Mouse (Mus musculus) urinary bladder, postnatal 10 days (tissue): Measurements from ENCODE around the gene Xab2.
"Not testable (repeated sequence)": the region's sequence is repeated elsewhere in the genome, so short reads cannot be mapped to it uniquely, and the experiment has no call there.

ENCODE experiments used
- DNase-seq: peaks from one replicate; pipeline ENCODE4 v3.0.0; 2022; ENCODE audit warnings: low spot score

Gene Xab2

DNA sequence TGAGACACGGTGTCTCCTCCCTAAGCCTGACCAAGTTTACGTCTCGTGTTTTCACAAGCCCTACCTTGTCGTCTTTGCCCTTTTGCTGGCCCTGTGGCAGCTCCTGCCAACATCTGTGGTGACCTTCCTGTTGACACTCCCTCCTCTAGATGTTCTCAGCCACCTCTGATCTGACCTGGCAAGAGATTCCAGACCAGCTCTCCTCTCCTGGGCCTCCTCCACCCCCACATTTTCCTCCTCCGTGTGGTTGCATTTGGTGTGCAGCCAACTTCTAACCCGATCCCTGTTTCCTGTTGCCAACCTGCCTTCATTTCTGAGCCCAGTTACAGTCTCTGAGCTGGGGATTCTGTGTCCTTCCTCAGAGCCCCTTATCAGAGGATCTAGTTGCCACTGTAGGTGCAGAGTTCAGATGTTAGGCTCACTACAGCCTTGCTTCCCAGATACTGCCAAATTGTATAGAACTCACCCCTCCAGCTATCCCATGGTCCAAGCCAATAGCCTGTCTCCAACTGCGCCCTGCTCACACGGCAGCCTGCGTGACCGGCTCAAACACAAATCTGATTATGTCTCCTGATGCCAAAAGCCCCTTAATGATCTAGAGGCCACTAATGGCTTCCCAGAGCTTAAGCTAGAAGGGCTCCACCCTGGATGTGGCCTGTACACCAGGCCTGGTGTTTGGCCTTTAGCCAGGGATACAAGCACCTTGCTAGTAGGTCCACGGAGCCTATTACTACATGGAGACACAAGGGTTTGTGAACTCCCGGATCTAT lies 11.9 kb downstream of the Xab2 start:
- DNase-seq, result no peak

DNA sequence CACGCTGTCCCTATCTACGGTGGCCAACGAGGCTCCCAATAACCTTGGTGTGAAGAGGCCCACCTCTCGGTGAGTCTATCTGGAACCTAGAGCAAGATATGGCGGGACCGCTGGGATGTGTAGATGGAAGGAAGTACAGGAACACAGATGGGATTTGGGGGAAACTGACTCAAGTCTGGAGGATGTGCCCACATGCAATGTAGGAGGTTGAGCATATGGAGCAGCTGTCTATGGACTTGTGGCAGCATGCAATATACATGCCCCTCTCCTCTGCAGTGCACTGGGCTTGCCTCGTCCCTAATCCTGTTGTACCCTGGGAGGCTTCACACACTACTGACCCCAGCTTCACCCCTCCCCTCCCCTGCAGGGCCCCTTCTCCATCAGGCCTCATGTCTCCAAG lies 13.3 kb downstream of the Xab2 start:
- no peak for DNase-seq

DNA sequence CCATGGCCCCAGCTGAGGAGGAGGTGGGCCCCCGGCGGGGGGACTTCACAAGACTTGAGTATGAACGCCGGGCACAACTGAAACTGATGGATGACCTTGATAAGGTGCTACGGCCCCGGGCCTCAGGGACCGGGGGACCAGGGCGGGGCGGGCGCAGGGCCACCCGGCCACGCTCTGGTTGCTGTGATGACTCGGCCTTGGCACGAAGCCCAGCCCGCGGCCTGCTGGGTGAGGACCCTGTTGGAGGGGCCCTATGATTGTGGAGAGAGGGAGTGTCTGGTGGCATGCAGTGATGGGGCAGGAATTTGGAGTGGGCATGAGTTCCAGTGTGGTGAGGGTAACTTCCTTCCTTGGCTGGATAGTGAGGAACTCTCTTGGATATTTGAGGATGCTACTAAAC lies 14.5 kb downstream of the Xab2 start:
- DNase-seq, result no peak

DNA sequence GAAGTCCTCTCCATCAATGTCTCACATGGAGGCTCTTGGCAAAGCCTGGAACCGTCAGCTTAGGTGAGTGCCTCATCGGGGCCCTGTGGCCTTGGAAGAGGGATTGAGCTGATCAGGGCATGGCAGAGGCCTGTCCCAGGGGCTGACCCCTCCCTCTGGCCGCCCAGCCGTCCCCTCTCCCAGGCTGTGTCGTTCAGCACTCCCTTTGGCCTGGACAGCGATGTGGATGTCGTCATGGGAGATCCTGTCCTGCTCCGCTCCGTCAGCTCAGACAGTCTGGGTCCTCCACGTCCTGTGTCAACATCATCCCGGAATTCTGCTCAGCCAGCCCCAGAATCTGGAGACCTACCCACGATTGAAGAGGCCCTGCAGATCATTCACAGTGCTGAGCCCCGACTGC lies 17.7 kb downstream of the Xab2 start:
- no peak for DNase-seq

DNA sequence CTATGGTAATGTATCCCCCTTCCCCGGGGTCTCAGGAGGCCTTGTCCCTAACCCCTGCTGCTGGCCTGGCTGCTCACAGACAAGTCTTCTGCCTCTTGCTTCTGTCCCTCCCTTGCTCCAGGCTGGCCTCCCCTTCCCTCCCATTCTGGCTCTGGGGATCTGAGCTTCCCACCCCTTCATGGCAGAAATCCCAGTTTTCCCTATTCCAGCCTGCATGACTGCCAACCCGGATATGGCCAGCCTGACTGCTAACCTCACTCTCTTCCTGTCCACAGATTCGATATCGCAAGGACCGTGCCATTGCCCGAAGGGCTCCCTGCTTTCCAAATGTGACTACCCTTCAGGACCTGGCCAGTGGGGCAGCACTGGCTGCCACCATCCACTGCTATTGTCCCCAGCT lies 20.7 kb downstream of the Xab2 start:
- no peak for DNase-seq

DNA sequence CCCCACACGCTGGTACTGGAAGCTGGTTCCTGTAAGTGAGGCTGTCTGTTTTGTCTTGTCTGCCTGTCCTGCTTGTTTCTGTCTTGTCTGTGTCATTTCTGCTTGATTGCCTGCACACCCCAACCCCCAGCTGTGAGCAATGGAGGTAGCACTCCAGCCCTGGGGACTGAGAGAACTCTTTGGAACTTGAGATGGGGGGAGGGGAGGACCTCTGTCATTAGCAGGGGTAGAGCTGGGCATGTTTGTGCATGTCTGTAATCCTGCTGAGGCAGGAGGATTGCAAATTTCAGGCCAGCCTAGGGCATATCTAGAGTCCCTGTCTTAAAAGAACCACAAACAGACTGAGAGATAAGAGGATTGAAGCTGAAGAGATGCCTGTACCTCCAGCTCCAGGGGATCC lies 21.9 kb downstream of the Xab2 start:
- DNase-seq, result no peak

DNA sequence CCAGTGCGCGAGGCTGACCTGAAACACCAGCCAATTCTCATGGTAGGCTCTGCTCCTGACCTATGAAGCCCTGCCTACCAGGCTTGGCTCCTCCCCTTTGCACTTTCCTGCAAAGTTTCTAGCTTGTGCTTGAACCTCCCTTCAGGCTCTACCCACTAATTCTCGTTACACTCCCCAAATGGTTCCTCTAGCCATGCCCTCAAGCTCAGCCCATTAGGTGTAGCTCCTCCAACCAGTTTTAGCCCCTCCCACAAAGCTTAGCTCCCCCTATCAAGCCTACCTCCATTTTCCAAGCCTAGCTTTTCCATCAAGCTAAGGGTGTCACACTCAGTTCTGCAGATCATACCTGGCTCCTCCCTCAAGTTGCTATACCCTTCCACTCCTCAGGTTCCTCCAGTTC lies 23.1 kb downstream of the Xab2 start:
- DNase-seq, result no peak

DNA sequence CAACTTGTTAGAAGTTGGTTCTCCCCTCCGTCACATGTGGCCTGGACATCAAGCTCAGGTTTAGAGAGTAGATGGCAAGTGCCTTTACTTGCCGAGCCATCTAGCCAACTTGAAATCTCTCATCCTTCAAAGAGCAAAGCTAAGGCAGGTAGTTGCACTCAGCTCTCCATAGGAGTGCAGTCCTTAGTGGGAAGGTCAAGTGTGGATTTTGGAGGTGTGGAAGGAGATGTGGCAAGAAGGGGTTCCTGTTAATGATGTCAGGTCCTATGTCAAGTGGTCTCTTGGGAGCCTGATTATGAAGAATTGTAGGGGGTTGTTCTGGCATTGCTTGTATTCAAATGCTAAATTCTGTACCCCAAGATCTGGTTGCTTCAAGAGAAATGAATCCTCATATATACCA lies 26.6 kb downstream of the Xab2 start:
- DNase-seq, result no peak

DNA sequence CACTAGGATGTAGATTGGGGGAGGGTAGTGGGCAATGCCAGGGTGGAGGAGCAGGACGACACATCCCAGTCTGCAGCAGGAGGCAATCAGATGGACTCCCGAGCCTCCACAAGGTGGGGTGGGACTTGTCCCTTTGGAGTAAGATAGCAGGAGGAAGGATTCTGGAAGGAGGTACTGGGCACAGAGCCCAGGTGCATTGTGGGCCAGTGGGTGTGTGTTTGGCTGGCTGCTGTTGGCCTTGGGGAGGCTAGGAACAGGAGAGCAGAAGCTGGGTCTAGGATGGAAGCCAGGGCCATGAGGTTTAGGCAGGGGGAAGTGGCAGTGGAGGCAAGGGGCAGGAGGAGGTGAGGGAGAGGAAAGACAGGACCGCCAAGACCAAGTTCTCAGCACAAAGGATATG lies 27.6 kb downstream of the Xab2 start:
- DNase-seq, result no peak

DNA sequence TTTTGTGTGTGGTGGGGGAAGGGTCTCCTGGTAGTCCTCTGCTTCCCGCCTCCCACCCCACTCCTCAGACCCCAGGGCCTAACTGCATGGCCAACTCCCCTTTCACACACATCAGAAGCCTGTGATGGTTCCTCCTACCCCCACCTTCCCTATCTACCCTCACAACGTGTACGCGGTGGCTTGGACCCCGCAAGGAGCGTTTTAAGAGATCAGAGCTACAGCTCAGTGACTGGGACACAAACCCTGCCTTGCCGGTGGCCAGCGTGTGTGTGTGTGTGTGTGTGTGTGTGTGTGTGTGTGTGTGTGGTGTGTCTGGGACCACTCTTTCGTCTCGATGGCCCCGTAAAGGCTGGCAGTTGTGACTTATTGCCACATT lies 32.9 kb downstream of the Xab2 start:
- no peak for DNase-seq

DNA sequence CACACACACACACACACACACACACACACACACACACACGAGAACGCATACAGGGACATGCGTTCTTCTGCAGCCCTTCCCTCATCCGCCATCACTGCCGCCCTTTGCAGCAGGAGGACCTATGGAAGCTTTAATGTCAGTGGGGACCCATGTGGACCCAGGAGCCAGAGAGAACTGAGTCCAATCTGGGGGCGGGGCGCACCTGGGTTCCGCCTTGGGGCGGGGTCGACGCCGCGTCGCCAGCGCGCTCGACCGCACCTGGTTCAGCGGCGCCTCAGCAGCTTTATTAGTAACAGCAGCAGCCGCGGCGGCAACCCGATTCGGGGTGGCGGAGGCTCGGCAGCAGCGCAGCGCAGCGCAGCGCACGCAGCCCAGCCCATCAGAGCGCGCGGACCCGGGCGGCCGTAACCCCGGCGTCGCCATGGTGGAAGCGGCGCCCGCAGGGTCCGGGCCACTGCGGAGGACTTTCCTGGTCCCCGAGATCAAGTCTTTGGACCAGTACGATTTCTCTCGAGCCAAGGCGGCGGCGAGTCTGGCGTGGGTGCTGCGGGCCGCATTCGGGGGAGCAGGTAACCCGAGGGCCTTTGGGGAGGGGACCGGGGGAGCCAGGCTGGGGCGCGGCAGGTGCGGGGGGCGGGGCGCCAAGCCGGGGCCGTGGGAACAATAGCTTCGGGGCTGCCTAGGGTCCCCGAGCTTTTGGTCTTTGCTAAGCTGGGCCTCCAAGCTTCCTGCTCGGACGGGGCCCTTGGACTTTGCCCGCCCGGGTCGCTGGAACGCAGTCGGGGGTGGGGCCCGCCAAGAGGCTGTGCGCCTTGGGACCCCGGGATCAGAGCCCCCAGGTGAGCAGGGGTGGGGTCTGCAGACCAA lies 33.5 kb downstream of the Xab2 start:
- DNase-seq, result no peak

DNA sequence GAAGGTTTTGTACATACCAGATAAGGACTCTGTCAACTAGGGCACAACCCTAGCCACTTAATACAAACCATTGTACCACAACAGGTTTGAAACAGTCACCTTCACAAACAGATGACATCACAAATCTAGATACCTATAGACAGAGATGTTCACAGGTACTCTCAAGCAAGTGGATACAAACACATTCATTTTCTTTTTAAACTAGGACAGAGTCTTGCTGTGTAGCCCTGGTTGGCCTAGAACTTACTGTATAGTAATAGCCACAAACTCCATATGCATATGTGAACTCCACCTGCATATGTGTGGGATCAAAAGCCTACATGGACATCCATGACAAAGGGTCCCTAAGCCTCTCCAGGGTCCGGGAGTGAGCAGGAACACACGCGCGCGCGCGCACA lies 34.1 kb downstream of the Xab2 start, which contains the start of gene Camsap3:
Camsap3 (plus strand) TSS at position 301 of the 398 bp plus-strand sequence.
- DNase-seq, result no peak

DNA sequence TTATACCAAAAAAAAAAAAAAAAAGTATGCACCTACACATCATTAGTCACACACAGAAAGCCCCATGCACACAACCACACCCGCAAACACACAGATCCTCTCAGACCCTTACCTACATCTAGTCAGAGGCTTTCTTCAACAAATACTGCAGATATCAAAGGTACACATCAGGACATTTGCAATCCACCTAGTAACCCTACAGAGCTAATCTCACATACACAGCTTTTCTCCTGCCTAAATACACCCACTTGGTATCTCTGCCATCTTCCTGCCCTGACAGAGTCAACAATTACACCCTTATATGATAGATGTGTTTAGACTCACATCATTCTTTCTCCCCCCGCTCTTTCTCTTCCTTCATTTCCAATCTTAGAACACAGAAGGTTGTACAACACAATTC lies 34.7 kb downstream of the Xab2 start:
- DNase-seq, result no peak

DNA sequence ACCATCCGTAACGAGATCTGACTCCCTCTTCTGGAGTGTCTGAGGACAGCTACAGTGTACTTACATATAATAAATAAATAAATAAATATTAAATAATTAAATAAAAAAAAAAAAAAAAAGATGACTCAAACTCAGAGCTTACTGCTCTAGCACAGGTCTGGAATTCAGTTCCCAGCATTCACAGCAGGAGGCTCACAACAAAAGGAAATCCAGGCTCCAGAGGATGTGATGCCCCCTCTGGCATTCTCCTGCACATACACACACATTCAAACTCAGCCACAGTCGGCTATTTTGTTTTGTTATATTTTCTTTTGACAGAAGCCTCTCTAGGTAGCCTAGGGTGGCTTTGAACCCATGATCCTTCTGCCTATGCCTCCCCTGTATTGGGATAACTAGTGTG lies 39.2 kb downstream of the Xab2 start:
- not testable (repeated sequence) for DNase-seq

DNA sequence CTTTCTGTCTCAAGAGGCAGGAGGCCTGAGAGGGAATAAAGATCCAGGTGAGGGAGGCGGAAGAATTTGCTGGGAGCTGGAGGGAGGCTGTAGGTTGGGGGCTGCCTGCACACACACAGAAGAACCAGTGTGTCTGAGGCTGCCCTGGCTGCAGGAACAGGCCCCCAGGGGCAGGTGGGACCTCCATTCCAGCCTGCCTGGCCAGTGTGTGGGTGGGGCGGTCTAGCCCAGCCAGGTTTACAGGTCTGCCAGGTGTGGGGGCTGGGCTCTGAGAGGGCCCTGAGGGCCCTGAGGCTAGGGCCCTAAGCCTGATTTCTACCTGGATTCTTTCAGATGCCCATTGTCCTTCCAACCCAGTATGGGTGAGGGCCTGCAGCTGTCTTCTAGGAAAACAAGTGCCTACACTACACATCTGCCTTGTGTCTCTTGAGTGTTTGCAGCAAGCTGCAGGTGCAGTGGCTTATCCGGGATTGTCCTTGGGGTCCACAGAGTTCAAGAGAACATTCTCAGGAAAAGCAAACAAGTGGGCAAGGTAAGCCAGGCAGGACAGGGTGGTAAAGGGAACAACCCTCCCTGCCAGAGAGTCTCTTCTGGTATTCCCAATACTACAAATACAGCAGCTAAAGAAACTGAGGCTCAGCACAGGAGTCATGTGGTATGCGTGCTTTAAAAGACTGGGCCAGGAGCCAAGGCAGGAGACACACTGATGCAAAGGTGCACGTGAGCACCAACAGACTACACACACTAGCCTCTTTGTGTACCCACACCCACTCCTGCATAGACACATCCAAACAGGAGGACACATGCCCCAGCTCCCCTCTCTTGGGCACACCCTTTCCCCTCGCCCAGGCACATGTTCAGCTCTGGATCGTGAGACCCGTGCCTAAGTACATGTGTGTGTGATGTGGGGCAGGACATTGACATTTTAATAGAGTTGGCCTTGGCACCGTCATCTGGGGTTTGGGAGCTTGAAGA lies 41.4 kb downstream of the Xab2 start:
- DNase-seq, result no peak

DNA sequence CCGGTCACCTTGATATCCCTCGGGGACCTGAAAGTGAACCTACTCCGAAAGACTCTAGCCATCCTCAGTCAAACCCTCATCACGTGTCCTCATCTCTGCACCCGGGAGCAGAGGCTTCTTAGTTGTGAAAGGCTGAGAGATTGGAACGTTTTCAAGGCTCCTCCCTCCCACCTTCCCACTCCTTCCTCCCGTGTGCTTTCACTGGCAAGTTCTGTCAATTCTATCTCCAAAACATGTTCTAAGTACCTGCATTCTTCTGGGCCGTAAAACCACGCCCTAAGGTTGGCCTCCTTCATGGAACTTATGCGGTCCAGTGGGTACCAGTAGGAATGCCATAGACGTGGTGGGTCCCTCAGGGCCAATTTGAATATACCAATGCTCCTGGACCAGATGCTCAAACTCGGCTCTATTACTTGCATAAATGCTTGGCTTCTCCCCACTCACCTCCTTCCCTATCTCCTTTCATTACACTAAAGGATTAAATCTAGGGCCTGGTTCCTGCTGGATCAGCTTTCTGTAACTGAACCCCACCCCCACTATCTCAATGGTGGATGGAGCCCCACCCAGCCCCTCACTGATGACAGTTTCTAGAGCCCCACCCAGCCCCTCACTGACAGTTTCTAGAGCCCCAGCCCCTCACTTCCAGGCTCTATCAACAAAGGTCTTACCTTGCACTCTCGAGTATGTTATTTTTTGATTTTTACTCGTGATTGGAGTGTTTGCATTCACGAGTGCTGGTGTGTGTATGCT lies 44.7 kb downstream of the Xab2 start:
- DNase-seq, result no peak

DNA sequence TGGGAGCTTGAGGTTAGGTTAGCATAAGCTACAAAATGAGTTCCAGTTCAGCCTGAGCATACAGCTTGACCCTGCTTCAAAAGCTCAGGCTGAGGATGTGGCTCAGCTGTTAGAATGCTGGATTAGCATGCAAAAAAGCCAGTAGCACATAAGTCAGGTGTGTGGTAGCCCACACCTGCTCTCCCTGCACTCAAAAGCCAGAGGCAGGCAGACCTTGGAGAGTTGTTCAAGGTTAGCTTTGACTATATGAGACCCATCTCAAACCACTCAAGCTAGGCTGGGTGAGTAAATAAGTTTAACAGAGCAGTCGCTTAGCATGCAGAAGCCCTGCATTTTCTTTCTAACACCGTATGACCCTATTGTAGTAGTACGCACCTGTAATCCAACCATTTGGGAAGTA lies 46.6 kb downstream of the Xab2 start:
- no peak for DNase-seq

DNA sequence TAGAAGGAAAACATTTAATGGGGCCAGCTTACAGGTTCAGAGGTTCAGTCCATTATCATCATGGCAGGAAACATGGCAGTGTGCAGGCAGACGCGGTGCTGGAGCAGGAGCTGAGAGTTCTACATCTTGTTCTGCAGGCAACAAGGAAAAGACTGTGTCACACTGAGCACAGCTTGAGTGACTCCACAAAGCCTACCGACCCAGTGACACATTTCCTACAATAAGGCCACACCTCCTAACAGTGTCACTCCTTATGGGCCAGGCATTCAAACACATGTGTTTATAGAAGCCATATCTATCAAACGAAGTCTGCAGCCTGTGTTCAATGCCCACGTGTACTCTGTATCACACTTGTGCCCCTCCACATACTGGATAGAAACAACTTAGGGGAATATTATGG lies 51.3 kb downstream of the Xab2 start:
- DNase-seq, result no peak

DNA sequence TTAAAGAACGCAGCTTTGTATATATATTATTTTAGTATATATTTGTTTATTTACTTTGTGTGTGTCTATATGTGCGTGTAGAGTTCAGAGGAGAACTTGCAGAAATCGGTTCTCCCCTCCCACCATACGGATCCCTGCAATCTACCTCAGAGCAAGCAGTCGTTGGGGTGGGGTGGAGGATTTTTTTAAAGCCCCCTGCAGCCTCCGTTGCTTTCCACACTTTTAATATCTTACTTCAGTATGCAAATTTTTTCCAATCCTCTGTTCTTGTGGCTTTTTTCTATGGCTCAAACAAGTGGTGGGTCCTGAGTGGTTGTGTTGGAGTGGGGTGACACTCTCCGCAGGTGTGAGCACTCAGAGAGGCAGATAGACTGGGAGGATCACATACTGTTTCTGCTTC lies 52.7 kb downstream of the Xab2 start:
- DNase-seq, result no peak

DNA sequence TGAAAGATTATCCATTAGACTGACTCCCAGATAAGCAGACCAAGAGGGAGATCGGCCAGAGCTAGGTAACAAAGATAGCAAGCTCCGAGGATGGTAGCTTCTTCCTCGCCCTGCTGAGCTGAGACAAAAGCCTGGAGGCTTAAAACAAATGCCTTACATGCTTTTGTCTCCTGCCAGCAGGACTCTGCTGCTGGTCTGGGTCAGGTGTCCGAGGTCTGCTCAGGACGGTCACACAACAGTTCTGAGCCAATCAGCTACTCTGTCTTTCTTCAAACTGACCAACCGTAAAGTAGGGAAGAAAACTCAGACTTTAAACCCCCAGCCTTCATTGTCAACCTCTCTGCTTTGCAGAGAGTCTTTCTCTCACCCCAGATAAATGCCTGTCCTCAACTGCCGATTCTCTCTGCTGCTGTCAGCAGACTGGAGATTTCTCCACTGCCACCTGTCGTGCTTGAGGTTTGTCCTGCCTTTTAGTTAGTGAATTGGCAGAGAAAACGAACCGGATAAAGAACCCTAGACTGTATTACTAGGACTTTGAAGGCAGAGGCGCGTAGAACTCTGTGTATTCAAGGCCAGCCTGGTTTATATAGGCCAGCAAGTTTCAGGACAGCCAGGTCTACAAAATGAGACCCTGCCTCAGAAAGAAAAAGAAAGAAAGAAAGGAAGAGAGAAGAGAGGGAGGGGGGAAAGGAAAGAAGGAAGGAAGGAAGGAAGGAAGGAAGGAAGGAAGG lies 53.3 kb downstream of the Xab2 start, which contains the start of gene C330021F23Rik:
C330021F23Rik (plus strand) TSS at position 350 of the 731 bp plus-strand sequence.
- DNase-seq, result no peak
